Mouse (Mus musculus) forebrain, embryonic 16.5 days (tissue): ENCODE results near the gene Enox1. TPM values are rescaled to one million over a fixed set of nuclear protein-coding genes. Genes with fewer than 3 reads are reported as not detected.

Experiments used
- ATAC-seq: fragments of 200-750 bp; cut with Nextera tagmentation; 2 replicates; pipeline ENCODE4 v1.8.0; 2017; ENCODE audit warnings: mild to moderate bottlenecking, moderate library complexity
- H3K27ac ChIP-seq: fragments of 300-500 bp; sonication (generic); 2 replicates; pipeline ENCODE4 v1.5.1; 2014; ENCODE audit warnings: low read length, control low read depth
- H3K27me3 ChIP-seq: fragments of 300-500 bp; sonication (generic); replicated peaks from 2 replicates; pipeline ENCODE4 v1.6.1; 2014; ENCODE audit warnings: low read length; ENCODE audit not compliant: control insufficient read depth, insufficient read depth
- H3K36me3 ChIP-seq: fragments of 300-500 bp; sonication (generic); 2 replicates; pipeline ENCODE4 v1.6.1; 2014; ENCODE audit not compliant: control insufficient read depth, insufficient read depth
- H3K4me1 ChIP-seq: fragments of 300-500 bp; sonication (generic); replicated peaks from 2 replicates; pipeline ENCODE4 v1.6.1; 2014; ENCODE audit warnings: low read length; ENCODE audit not compliant: control insufficient read depth, insufficient read depth
- H3K4me2 ChIP-seq: fragments of 300-500 bp; sonication (generic); 2 replicates; pipeline ENCODE4 v1.6.1; 2014; ENCODE audit warnings: mild to moderate bottlenecking, low read length, control low read depth
- H3K4me3 ChIP-seq: fragments of 300-500 bp; sonication (generic); replicated peaks from 2 replicates; pipeline ENCODE4 v1.5.1; 2014; ENCODE audit warnings: mild to moderate bottlenecking, low read length, control low read depth
- H3K9ac ChIP-seq: fragments of 300-500 bp; sonication (generic); replicated peaks from 2 replicates; pipeline ENCODE4 v1.6.1; 2014; ENCODE audit warnings: low read depth, low read length, control low read depth
- H3K9me3 ChIP-seq: fragments of 300-500 bp; sonication (generic); 2 replicates; pipeline ENCODE4 v1.6.1; 2016; ENCODE audit warnings: low read length; ENCODE audit not compliant: control insufficient read depth
- WGBS: fragments of 180-500 bp; shearing (Covaris S2); extraction: QIAGEN DNeasy Blood & Tissue Kit; methylation state at CpG from one replicate; pipeline ENCODE4 v1.1.7; 2014; 5-methylcytosine and 5-hydroxymethylcytosine counted together
- polyA plus RNA-seq: library from polyadenylated mRNA; unstranded; fragments of >200 nt; fragmentation: Nextera tagmentation; extraction: Ambion mirVana; gene quantifications from 2 replicates; pipeline ENCODE4 v1.2.1, GENCODE M21; 2015

The Enox1 gene
- polyA plus RNA-seq, 1 experiment from 2014 or later = 64.4 TPM

GRCm38 (mm10) chr14:77156911-77157504 lies 445 bp downstream of the Enox1 start:
- Histone ChIP-seq H3K4me3 (peak overlapping the region; percentile 96), H3K27ac (peak overlapping the region; percentile 98)
- under 1% methylated on average over 64 of the region's 64 CpGs for WGBS

GRCm38 (mm10) chr14:77157505-77157911 lies 945 bp downstream of the Enox1 start:
- peaks cover 41% of the 10 kb centered on the region for H3K4me1 ChIP-seq
- peak overlapping the region; percentile 96 for H3K4me3 ChIP-seq
- H3K4me2 ChIP-seq = peak overlapping the region; percentile 83
- WGBS = 0% methylated on average over 31 of the region's 31 CpGs
- H3K9me3 ChIP-seq = no peaks in the 10 kb centered on the region
- peak overlapping the region; percentile 93 for H3K9ac ChIP-seq
- H3K27ac ChIP-seq = peak overlapping the region; percentile 98
- H3K27me3 ChIP-seq = no peaks in the 10 kb centered on the region
- ATAC-seq = peak; percentile 76
- H3K36me3 ChIP-seq = no peaks in the 10 kb centered on the region

More at GRCm38 (mm10) chr14:77156911-77157504, 445 bp downstream of the Enox1 start:
- H3K9ac ChIP-seq = peak overlapping the region; percentile 93
- H3K27me3 ChIP-seq = no peaks in the 10 kb centered on the region
- peaks cover 39% of the 10 kb centered on the region for H3K4me1 ChIP-seq
- H3K4me2 ChIP-seq = peak overlapping the region; percentile 83
- no peaks in the 10 kb centered on the region for H3K36me3 ChIP-seq
- peak; percentile 43 for ATAC-seq
- no peaks in the 10 kb centered on the region for H3K9me3 ChIP-seq

- Histone ChIP-seq H3K4me3 (peak overlapping the region; percentile 27), H3K36me3 (no peaks in the 10 kb centered on the region), H3K4me1 (peaks cover 44% of the 10 kb centered on the region), H3K4me2 (peak overlapping the region; percentile 83), H3K27me3 (no peaks in the 10 kb centered on the region), H3K27ac (0 out of 2 replicates have a peak overlapping the region, but pooled peaks have one; percentile 4), H3K9ac (no peak overlapping the region), H3K9me3 (no peaks in the 10 kb centered on the region)
- no peak for ATAC-seq
- WGBS = 69% methylated on average over 5 of the region's 5 CpGs
Observed at GRCm38 (mm10) chr14:77159397-77159796, 2.8 kb downstream of the Enox1 start.

GRCm38 (mm10) chr14:77162496-77162895 lies 5.9 kb downstream of the Enox1 start:
- no peaks in the 10 kb centered on the region for H3K9me3 ChIP-seq
- H3K4me3 ChIP-seq = no peak overlapping the region
- peaks cover 33% of the 10 kb centered on the region for H3K4me1 ChIP-seq
- no peak overlapping the region for H3K27ac ChIP-seq
- no peaks in the 10 kb centered on the region for H3K27me3 ChIP-seq
- ATAC-seq = no peak
- H3K9ac ChIP-seq = no peak overlapping the region
- no peak overlapping the region for H3K4me2 ChIP-seq
- 63% methylated on average over 3 of the region's 3 CpGs for WGBS
- H3K36me3 ChIP-seq = no peaks in the 10 kb centered on the region

- H3K27me3 ChIP-seq = no peaks in the 10 kb centered on the region
- no peak overlapping the region for H3K9ac ChIP-seq
- no peak overlapping the region for H3K27ac ChIP-seq
- no peak overlapping the region for H3K4me3 ChIP-seq
- H3K4me1 ChIP-seq = peaks cover 21% of the 10 kb centered on the region
- no peaks in the 10 kb centered on the region for H3K9me3 ChIP-seq
- ATAC-seq = no peak
- 71% methylated on average over 6 of the region's 6 CpGs for WGBS
- no peak overlapping the region for H3K4me2 ChIP-seq
- peaks cover 2% of the 10 kb centered on the region; the same call in 1 of the 2 replicates for H3K36me3 ChIP-seq
Observed at GRCm38 (mm10) chr14:77164396-77164795, 7.8 kb downstream of the Enox1 start.

- Histone ChIP-seq H3K4me2 (no peak overlapping the region), H3K27ac (no peak overlapping the region), H3K9me3 (no peaks in the 10 kb centered on the region), H3K4me1 (no peaks in the 10 kb centered on the region; the same call in 1 of the 2 replicates), H3K27me3 (no peaks in the 10 kb centered on the region), H3K4me3 (no peak overlapping the region), H3K9ac (no peak overlapping the region), H3K36me3 (peaks cover 5% of the 10 kb centered on the region; the same call in 1 of the 2 replicates)
- 95% methylated on average over 6 of the region's 6 CpGs for WGBS
- no peak for ATAC-seq
Observed at GRCm38 (mm10) chr14:77168161-77168560, 11.6 kb downstream of the Enox1 start.

GRCm38 (mm10) chr14:77174491-77174890 lies 17.9 kb downstream of the Enox1 start:
- Histone ChIP-seq H3K27me3 (no peaks in the 10 kb centered on the region), H3K4me2 (no peak overlapping the region; the same call in 1 of the 2 replicates), H3K36me3 (0 out of 2 replicates have a peak, but pooled peaks cover 3% of the 10 kb centered on the region), H3K4me3 (no peak overlapping the region), H3K4me1 (peaks cover 13% of the 10 kb centered on the region), H3K9me3 (no peaks in the 10 kb centered on the region), H3K9ac (no peak overlapping the region), H3K27ac (no peak overlapping the region)
- 47% methylated on average over 15 of the region's 15 CpGs for WGBS
- ATAC-seq = peak; percentile 89

GRCm38 (mm10) chr14:77174931-77175330 lies 18.4 kb downstream of the Enox1 start:
- H3K4me2 ChIP-seq = no peak overlapping the region
- ATAC-seq = no peak
- 71% methylated on average over 9 of the region's 9 CpGs for WGBS

GRCm38 (mm10) chr14:77180241-77180640 lies 23.7 kb downstream of the Enox1 start:
- H3K36me3 ChIP-seq = no peaks in the 10 kb centered on the region
- H3K27me3 ChIP-seq = no peaks in the 10 kb centered on the region
- no peaks in the 10 kb centered on the region for H3K9me3 ChIP-seq
- H3K4me1 ChIP-seq = peaks cover under 1% of the 10 kb centered on the region; the same call in 1 of the 2 replicates
- H3K4me3 ChIP-seq = no peak overlapping the region
- no peak for ATAC-seq
- H3K27ac ChIP-seq = no peak overlapping the region
- H3K9ac ChIP-seq = no peak overlapping the region
- no peak overlapping the region for H3K4me2 ChIP-seq
- 86% methylated on average over 7 of the region's 7 CpGs for WGBS

More at GRCm38 (mm10) chr14:77174931-77175330, 18.4 kb downstream of the Enox1 start:
- Histone ChIP-seq H3K36me3 (0 out of 2 replicates have a peak, but pooled peaks cover 3% of the 10 kb centered on the region), H3K9ac (no peak overlapping the region), H3K9me3 (no peaks in the 10 kb centered on the region), H3K27ac (no peak overlapping the region), H3K4me1 (peaks cover 13% of the 10 kb centered on the region), H3K27me3 (no peaks in the 10 kb centered on the region), H3K4me3 (no peak overlapping the region)
